Mouse (Mus musculus): ENCODE measurements around the gene Clec1b.
A peak's percentile ranks its signal among the peaks of the same experiment; 100 is the strongest.

Gene Clec1b

GRCm38 (mm10) chr6:129396997-129397396 lies at the start of gene Clec1b:
Clec1b (plus strand) TSS chr6:129397297.
- DNase-seq (ENCODE audit: low spot score in 2 of 2) = no peak

GRCm38 (mm10) chr6:129349524-129350352 lies 47.4 kb upstream of the Clec1b start:
- DNase-seq (ENCODE audit: low spot score in 2 of 2) = no peak

GRCm38 (mm10) chr6:129351091-129351490 lies 46.0 kb upstream of the Clec1b start:
- no peak for DNase-seq (ENCODE audit: low spot score in 2 of 2)

GRCm38 (mm10) chr6:129355774-129356173 lies 41.3 kb upstream of the Clec1b start:
- no peak for DNase-seq (ENCODE audit: low spot score in 2 of 2)

GRCm38 (mm10) chr6:129356430-129356829 lies 40.7 kb upstream of the Clec1b start:
- no peak for DNase-seq (ENCODE audit: low spot score in 2 of 2)

- DNase-seq (ENCODE audit: low spot score in 2 of 2) = no peak
Measured at GRCm38 (mm10) chr6:129359515-129359914, 37.6 kb upstream of the Clec1b start.

- DNase-seq (ENCODE audit: low spot score in 2 of 2) = no peak
Measured at GRCm38 (mm10) chr6:129363942-129364341, 33.2 kb upstream of the Clec1b start.

- peak; percentile 23 to 56 for DNase-seq (ENCODE audit: low spot score in 2 of 2)
Measured at GRCm38 (mm10) chr6:129365959-129366359, 31.1 kb upstream of the Clec1b start.

GRCm38 (mm10) chr6:129369374-129370132 lies 27.5 kb upstream of the Clec1b start:
- DNase-seq (ENCODE audit: low spot score in 2 of 2) = no peak

GRCm38 (mm10) chr6:129374937-129375471 lies 22.1 kb upstream of the Clec1b start:
- DNase-seq (ENCODE audit: low spot score in 2 of 2) = no peak

GRCm38 (mm10) chr6:129380454-129380853 lies 16.6 kb upstream of the Clec1b start:
- DNase-seq (ENCODE audit: low spot score in 2 of 2) = no peak

GRCm38 (mm10) chr6:129381736-129382135 lies 15.4 kb upstream of the Clec1b start:
- DNase-seq (ENCODE audit: low spot score in 2 of 2) = no peak

GRCm38 (mm10) chr6:129383466-129383865 lies 13.6 kb upstream of the Clec1b start:
- DNase-seq (ENCODE audit: low spot score in 2 of 2) = peak in 1 of 2 experiments; percentile 21

GRCm38 (mm10) chr6:129385000-129385399 lies 12.1 kb upstream of the Clec1b start:
- no peak for DNase-seq (ENCODE audit: low spot score in 2 of 2)

GRCm38 (mm10) chr6:129385774-129386173 lies 11.3 kb upstream of the Clec1b start, which contains the start of gene Clec12b:
Clec12b (minus strand) TSS chr6:129385874.
- DNase-seq (ENCODE audit: low spot score in 2 of 2) = no peak

GRCm38 (mm10) chr6:129393087-129393720 lies 3.9 kb upstream of the Clec1b start:
- DNase-seq (ENCODE audit: low spot score in 2 of 2) = no peak

GRCm38 (mm10) chr6:129393732-129394131 lies 3.4 kb upstream of the Clec1b start:
- no peak for DNase-seq (ENCODE audit: low spot score in 2 of 2)

- DNase-seq (ENCODE audit: low spot score in 2 of 2) = peak in 1 of 2 experiments; percentile 20
Measured at GRCm38 (mm10) chr6:129399945-129400344, 2.8 kb downstream of the Clec1b start.

GRCm38 (mm10) chr6:129402404-129402803 lies 5.3 kb downstream of the Clec1b start:
- DNase-seq (ENCODE audit: low spot score in 2 of 2) = no peak

- DNase-seq (ENCODE audit: low spot score in 2 of 2) = no peak
Measured at GRCm38 (mm10) chr6:129403391-129403790, 6.3 kb downstream of the Clec1b start.

GRCm38 (mm10) chr6:129405999-129406398 lies 8.9 kb downstream of the Clec1b start:
- DNase-seq (ENCODE audit: low spot score in 2 of 2) = no peak

GRCm38 (mm10) chr6:129407324-129407723 lies 10.2 kb downstream of the Clec1b start:
- DNase-seq (ENCODE audit: low spot score in 2 of 2) = no peak

Measured in right cerebral cortex, postnatal 10 days (tissue).